ENCODE assay signal across 8 mouse cellular contexts in the genomic region with DNA sequence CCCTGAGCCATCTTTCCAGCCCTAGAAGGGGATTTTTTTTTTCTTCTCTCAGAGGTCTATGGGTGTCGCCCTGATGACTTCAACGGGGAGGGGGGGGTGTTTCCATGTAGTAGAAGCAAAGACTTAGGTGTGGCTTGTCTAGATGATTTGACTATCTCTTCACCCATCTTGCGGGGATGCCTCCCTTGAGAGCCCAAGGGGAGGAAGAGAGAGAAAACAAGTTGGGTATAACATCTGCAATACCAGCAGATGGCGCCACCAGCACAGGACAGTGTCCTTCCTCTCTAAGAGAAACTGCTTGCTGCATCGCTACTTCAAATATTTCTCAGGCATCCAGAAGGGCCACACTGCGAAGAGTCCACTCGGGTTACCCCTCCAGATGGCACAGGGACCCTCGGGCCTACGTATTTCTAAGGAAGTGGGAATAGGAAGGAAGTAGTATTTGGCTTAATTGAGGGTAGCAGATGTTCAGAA. TPM values are rescaled to one million over a fixed set of nuclear protein-coding genes. Genes with fewer than 3 reads are reported as not detected.
DNase-seq lines count a peak whose midpoint lies in the region; ATAC-seq lines count a peak whose summit lies in the region.

No protein-coding gene starts in this region.

- peak; percentile 91 for ATAC-seq in frontal cortex, adult (ENCODE audit: low TSS enrichment)
- no peak for ATAC-seq in hindbrain, embryonic 11.5 days (ENCODE audit: low FRiP score)

- H3K27ac ChIP-seq in hindbrain, embryonic 11.5 days (ENCODE audit: low read depth, low read length): no peak overlapping the region

- peak; percentile 96 for DNase-seq in NIH3T3 (ENCODE audit: low read depth)
- DNase-seq in cerebellum, adult 8-10 months: peak; percentile 76
- DNase-seq in hindbrain, embryonic 11.5 days (ENCODE audit: low spot score): peak; percentile 91
- DNase-seq in layer of hippocampus, postnatal 25 days (ENCODE audit: extremely low spot score in 1 of 2, low spot score in 1 of 2): peak; percentile 62 to 95
- peak; percentile 93 for DNase-seq in lung, postnatal 14 days
- DNase-seq in retina, embryonic 14.5 days (ENCODE audit: low spot score): peak; percentile 96
- DNase-seq in thymus, postnatal 36 days: peak; percentile 83 to 84

- H3K9ac ChIP-seq in hindbrain, embryonic 11.5 days (ENCODE audit: low read depth, low read length): no peak overlapping the region

- H3K27me3 ChIP-seq in hindbrain, embryonic 11.5 days (ENCODE audit: control insufficient read depth, insufficient read depth, low read length): no peaks in the 10 kb centered on the region

- WGBS in hindbrain, embryonic 11.5 days: 4% methylated on average over 9 of the region's 9 CpGs

- no peaks in the 10 kb centered on the region for H3K36me3 ChIP-seq in hindbrain, embryonic 11.5 days (ENCODE audit: control insufficient read depth, insufficient read depth, low read length)

- no peaks in the 10 kb centered on the region for H3K9me3 ChIP-seq in hindbrain, embryonic 11.5 days (ENCODE audit: control insufficient read depth, low read length)

- no peak overlapping the region for H3K4me3 ChIP-seq in hindbrain, embryonic 11.5 days (ENCODE audit: low read depth, low read length)

- no peaks in the 10 kb centered on the region for H3K4me1 ChIP-seq in hindbrain, embryonic 11.5 days (replicated peaks; ENCODE audit: control insufficient read depth, insufficient read depth, low read length)

- H3K4me2 ChIP-seq in hindbrain, embryonic 11.5 days (replicated peaks; ENCODE audit: low read depth, low read length): no peak overlapping the region

RNA-seq across cellular contexts. Expression of a gene that starts 2.6 kb away (rescaled TPM):
- not detected in 2 replicates for polyA plus RNA-seq in hindbrain, embryonic 11.5 days (2014; fragmentation: Nextera tagmentation; extraction: Ambion mirVana)
- total RNA-seq in layer of hippocampus, postnatal 25 days (2021): not detected

RNA-seq across cellular contexts. Expression of a gene that starts 15.7 kb away (rescaled TPM):
- polyA plus RNA-seq in hindbrain, embryonic 11.5 days (2014; fragmentation: Nextera tagmentation; extraction: Ambion mirVana): not detected in 2 replicates
- not detected for total RNA-seq in layer of hippocampus, postnatal 25 days (2021)
